Mouse (Mus musculus): ENCODE results near the gene Qtrt1.

DNA sequence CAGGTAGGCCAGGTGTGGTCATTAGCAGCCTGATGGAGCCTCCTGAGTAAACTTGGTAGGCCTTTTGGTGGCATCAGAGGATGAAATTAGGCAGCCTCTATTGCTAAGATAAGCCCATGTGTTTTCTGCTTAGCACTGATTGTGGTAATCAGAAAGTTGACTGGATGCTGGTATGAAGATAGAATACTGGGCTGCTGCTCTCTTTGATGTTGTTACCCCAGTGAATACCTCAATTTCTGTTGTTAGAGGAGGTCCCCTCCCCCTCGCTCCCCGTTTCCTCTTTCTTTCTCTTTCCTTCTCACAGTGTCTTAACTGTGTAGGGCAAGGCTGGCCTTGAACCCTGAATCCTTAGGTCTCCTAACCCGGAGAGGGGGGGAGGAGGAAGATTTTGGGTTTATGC, 32.4 kb upstream of the Qtrt1 start:
- TF ChIP-seq GATA1 (IDR thresholded peaks at IDR 0.05; ENCODE audit: low read length) (no peak), TAL1 (IDR thresholded peaks at IDR 0.05; ENCODE audit: low read length) (0 out of 3 replicates have a peak, but pooled peaks have one; percentile 21)

Data from erythroblast, embryonic 14.5 days (primary cell).